Mouse (Mus musculus) G1E (cell line): ENCODE measurements around the gene Dhx37. TPM values are rescaled to one million over a fixed set of nuclear protein-coding genes. Genes with fewer than 3 reads are reported as not detected.

ENCODE experiments used
- ATAC-seq: 2 replicates; pipeline ENCODE4 v1.8.0; 2016; ENCODE audit warnings: mild to moderate bottlenecking; ENCODE audit not compliant: insufficient number of reproducible peaks, poor library complexity, low FRiP score, severe bottlenecking; ENCODE audit errors: extremely low read depth
- DNase-seq: peaks from one replicate; pipeline ENCODE4 v3.0.0; 2012; ENCODE audit warnings: low spot score
- H3K27me3 ChIP-seq: 2 replicates; pipeline ENCODE4 v1.6.1; 2012; ENCODE audit warnings: mild to moderate bottlenecking, low read length, inconsistent platforms; ENCODE audit not compliant: insufficient read depth
- H3K36me3 ChIP-seq: replicated peaks from 2 replicates; pipeline ENCODE3; 2012; ENCODE audit warnings: mild to moderate bottlenecking, inconsistent platforms
- H3K4me1 ChIP-seq: 2 replicates; pipeline ENCODE4 v1.6.1; 2012; ENCODE audit warnings: low read depth, low read length, inconsistent platforms, mixed read lengths; ENCODE audit not compliant: insufficient read depth
- H3K4me3 ChIP-seq: 2 replicates; pipeline ENCODE4 v1.5.1; 2012; ENCODE audit warnings: low read depth, mild to moderate bottlenecking, inconsistent platforms, low read length, moderate library complexity, mixed read lengths
- H3K9me3 ChIP-seq: replicated peaks from 2 replicates; pipeline ENCODE4 v1.6.1; 2012; ENCODE audit warnings: inconsistent platforms
- CTCF ChIP-seq: IDR thresholded peaks from 2 replicates; pipeline ENCODE4 v1.5.1; 2012; ENCODE audit warnings: low read depth, low read length, inconsistent platforms, mixed read lengths
- GATA1 ChIP-seq: IDR thresholded peaks from 2 replicates; pipeline ENCODE4 v1.6.1; 2012; ENCODE audit warnings: borderline replicate concordance, low read length, inconsistent platforms, mixed read lengths
- GATA2 ChIP-seq: IDR thresholded peaks from 2 replicates; pipeline ENCODE4 v1.6.1; 2012; ENCODE audit warnings: low read depth, low read length, inconsistent platforms, borderline replicate concordance
- POLR2AphosphoS5 ChIP-seq: IDR thresholded peaks from 2 replicates; pipeline ENCODE4 v1.6.1; 2012; ENCODE audit warnings: low read depth, low read length, inconsistent platforms; ENCODE audit not compliant: insufficient replicate concordance
- TAL1 ChIP-seq: conservative IDR thresholded peaks from 2 replicates; pipeline ENCODE4 v1.6.1; 2012; ENCODE audit warnings: low read depth, low read length, inconsistent platforms, mixed read lengths
- polyA plus RNA-seq: library from polyadenylated mRNA; stranded (reverse); fragments of >175 nt; gene quantifications from 2 replicates; pipeline ENCODE4 v1.2.3, GENCODE M21; 2012
- total RNA-seq, 2 experiments: library from RNA; stranded (forward) in 1 of 2; stranded (reverse) in 1 of 2; fragments of 200-1000 nt in 1 of 2; fragments of >200 nt in 1 of 2; fragmentation: Nextera tagmentation in 1 of 2; gene quantifications; 2 replicates each; pipeline ENCODE4 v1.2.3; 2014 to 2017

The Dhx37 gene
- total and polyA plus RNA-seq, 3 experiments, result 29.0 to 112 (median 32.2) TPM

DNA sequence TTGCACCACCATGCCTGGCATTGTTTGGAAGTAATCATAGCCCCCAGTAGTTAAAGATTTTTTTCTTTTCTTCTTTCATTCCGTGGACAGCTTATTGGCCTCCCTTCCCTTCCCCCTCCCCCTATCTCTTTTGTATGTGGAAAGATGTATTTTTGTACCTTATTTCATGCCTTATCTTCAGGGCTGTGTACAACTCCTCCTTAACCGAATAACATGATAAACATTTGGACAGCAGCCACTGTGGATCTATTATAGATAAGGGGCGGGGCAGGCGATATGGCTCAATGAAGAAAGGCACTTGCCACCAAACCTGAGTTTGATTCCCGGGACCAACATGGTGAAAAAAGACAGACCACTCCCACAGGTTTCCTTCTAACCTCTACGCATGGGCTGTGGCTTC, 23.6 kb upstream of the Dhx37 start:
- ATAC-seq (peak; percentile 57; the same call in 1 of the 2 replicates), DNase-seq (no peak)
- Histone ChIP-seq H3K4me3 (no peak overlapping the region), H3K36me3 (peaks cover 75% of the 10 kb centered on the region), H3K4me1 (peaks cover 33% of the 10 kb centered on the region), H3K27me3 (no peaks in the 10 kb centered on the region), H3K9me3 (no peaks in the 10 kb centered on the region)
- no peak for TF ChIP-seq GATA1
- no peak for TF ChIP-seq POLR2AphosphoS5
- no peak for TF ChIP-seq TAL1
- TF ChIP-seq CTCF, result no peak
- no peak for TF ChIP-seq GATA2

DNA sequence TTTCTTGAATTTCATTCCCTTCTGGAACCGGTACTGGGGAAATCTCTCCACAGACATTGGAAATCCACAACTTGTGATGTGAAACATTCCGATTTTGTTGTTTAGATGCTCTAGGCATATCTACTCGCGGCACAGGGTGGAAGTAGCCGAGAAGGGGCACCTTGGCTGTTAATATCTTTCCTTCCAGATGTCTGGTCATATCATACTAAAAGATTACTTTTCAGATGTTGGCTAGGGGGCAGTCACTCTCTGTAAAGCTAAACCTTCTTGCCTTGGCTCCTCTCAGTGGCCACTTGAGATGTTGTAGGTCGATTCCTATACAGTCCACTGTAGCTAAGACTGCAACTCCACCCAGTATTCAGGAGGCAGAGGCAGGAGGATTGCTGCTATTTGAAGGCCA, 22.2 kb upstream of the Dhx37 start:
- TF ChIP-seq GATA2, result no peak
- TF ChIP-seq TAL1, result no peak
- no peak for TF ChIP-seq POLR2AphosphoS5
- no peak for TF ChIP-seq CTCF
- TF ChIP-seq GATA1, result no peak
- Histone ChIP-seq H3K27me3 (no peaks in the 10 kb centered on the region), H3K4me3 (no peak overlapping the region), H3K4me1 (peaks cover 35% of the 10 kb centered on the region), H3K9me3 (no peaks in the 10 kb centered on the region), H3K36me3 (peaks cover 82% of the 10 kb centered on the region)
- DNase-seq, result no peak
- no peak for ATAC-seq

DNA sequence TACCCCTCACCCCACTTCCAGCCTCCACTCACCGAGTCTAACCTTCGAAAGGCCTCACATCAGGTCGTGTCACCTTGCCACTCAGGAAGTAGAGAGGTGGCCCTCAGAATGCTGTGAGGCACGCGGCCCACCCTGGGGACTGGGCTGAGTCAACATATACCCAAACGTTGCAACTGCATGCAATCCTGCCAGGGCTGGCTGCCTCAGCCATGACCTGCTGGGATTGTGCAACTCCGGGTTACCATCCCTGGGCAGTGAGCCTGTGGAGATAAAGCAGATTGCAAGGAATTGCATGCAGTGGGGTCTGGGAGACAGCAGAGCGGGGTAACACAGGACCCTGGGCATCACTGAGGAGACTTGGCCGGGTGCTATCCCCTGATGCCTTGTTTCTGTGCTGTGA, 18.7 kb upstream of the Dhx37 start:
- no peaks in the 10 kb centered on the region for H3K27me3 ChIP-seq
- peaks cover 96% of the 10 kb centered on the region for H3K36me3 ChIP-seq
- H3K4me1 ChIP-seq, result peaks cover 40% of the 10 kb centered on the region
- no peak overlapping the region for H3K4me3 ChIP-seq
- DNase-seq, result no peak
- no peak for TF ChIP-seq TAL1
- no peak for TF ChIP-seq CTCF
- no peak for TF ChIP-seq GATA1
- no peak for TF ChIP-seq POLR2AphosphoS5
- no peak for TF ChIP-seq GATA2
- no peak for ATAC-seq
- no peaks in the 10 kb centered on the region for H3K9me3 ChIP-seq

DNA sequence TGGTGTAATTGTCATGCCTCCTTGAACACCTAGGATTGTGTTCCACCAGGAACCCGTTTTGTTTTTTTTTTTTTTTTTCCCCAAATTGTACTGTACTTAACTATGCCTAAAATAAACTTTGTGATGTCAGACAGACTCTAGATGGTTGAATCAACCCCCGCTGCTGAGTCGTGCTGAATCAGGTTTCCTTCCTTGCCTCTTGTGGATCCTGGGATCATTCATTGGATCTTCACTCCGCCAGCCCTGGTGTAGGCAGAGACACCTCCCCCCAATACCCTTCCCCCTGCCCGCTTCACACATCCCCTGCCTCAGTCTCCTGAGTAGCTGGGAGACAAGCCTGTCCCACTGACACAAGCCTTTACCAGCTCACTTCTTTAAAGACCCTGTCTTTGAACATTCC, 15.4 kb upstream of the Dhx37 start:
- Histone ChIP-seq H3K36me3 (peaks cover 98% of the 10 kb centered on the region), H3K4me1 (peaks cover 53% of the 10 kb centered on the region)
- ATAC-seq, result no peak

DNA sequence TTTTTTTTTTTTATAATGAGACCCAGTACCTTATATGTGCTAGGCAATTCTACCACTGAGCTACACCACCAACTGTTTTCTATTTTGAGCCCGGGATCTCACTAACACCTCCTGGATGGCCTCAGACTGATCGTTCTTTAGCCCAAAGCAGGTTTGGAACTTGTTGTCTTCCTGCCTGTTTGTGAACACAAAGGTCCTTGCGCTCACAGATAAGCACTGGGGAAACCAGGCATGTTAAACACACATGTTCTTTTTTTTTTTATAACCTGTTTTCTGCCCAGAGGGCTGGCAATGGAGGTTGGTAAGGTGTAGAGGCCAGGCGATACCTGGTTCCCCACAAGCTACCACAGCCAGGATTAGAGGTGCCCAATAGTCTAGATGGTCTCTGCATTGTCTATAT, 14.7 kb upstream of the Dhx37 start:
- H3K4me1 ChIP-seq, result peaks cover 60% of the 10 kb centered on the region
- no peaks in the 10 kb centered on the region for H3K27me3 ChIP-seq
- peaks cover under 1% of the 10 kb centered on the region; the same call in 1 of the 2 replicates for H3K9me3 ChIP-seq
- H3K36me3 ChIP-seq, result peaks cover 98% of the 10 kb centered on the region
- TF ChIP-seq POLR2AphosphoS5 (no peak), CTCF (no peak), TAL1 (no peak), GATA2 (no peak), GATA1 (no peak)
- no peak for DNase-seq
- H3K4me3 ChIP-seq, result no peak overlapping the region
- ATAC-seq, result no peak

More for the DNA sequence above, 15.4 kb upstream of the Dhx37 start:
- Histone ChIP-seq H3K27me3 (no peaks in the 10 kb centered on the region), H3K4me3 (no peak overlapping the region), H3K9me3 (no peaks in the 10 kb centered on the region)
- no peak for TF ChIP-seq TAL1
- TF ChIP-seq CTCF, result no peak
- no peak for TF ChIP-seq GATA1
- no peak for TF ChIP-seq POLR2AphosphoS5
- no peak for TF ChIP-seq GATA2
- DNase-seq, result no peak

DNA sequence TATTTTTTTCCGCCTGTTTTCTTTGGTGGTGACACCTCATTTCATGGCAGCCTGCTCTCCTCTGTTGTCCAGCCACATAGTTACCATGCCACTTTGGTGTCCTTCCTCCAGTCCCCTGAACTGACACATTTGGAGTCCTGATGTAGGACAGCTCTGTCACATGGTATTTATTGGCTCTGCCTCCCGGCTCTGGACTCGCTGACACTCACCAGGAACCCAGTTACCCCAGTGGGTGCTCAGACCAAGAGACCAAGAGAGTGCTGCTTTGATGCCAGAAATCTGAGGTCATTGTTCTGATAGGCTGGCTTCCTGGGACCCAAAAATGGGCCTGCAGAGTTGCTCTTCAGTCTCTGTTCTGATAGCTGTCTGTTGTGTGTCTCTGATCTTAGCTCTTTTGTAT, 14.1 kb upstream of the Dhx37 start:
- Histone ChIP-seq H3K4me1 (peaks cover 66% of the 10 kb centered on the region), H3K9me3 (peaks cover 4% of the 10 kb centered on the region; the same call in 1 of the 2 replicates), H3K36me3 (peaks cover 95% of the 10 kb centered on the region), H3K27me3 (no peaks in the 10 kb centered on the region), H3K4me3 (no peak overlapping the region)
- DNase-seq, result no peak
- ATAC-seq, result no peak
- no peak for TF ChIP-seq CTCF
- no peak for TF ChIP-seq GATA2
- no peak for TF ChIP-seq GATA1
- no peak for TF ChIP-seq POLR2AphosphoS5
- TF ChIP-seq TAL1, result no peak
